Mouse (Mus musculus): ENCODE data around the gene Nr1d1. TPM values are rescaled to one million over a fixed set of nuclear protein-coding genes. Genes with fewer than 3 reads are reported as not detected.

Gene Nr1d1
- total and polyA plus RNA-seq, 3 experiments, result 0.75 to 2.3 (median 0.93) TPM

DNA sequence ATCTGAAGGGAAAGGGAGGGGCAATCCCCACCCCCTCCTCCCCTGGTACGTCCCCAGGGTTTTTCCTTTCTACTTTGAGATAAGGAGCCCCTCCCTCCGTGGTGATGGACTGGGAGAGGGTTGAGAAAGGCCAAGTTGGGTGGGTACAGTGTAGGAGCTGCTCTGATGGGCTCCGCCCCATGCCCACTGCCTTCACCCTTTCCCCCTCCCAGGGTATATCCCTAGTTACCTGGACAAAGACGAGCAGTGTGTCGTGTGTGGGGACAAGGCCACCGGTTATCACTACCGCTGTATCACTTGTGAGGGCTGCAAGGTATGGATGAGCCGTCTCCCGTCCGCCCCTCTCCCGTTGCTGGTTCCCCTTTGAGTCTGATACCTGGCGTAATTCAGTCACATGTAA, 18.4 kb downstream of the Nr1d1 start:
- peaks cover 85% of the 10 kb centered on the region for H3K36me3 ChIP-seq (replicated peaks)

GRCm38 (mm10) chr11:98755726-98756380, 19.3 kb downstream of the Nr1d1 start:
- ATAC-seq (ENCODE audit: extremely low read depth, insufficient number of reproducible peaks, low FRiP score, poor library complexity, severe bottlenecking) (no peak), DNase-seq (ENCODE audit: low spot score) (no peak)
- H3K9me3 ChIP-seq (replicated peaks), result peaks cover 3% of the 10 kb centered on the region; the same call in 1 of the 2 replicates
- peaks cover 66% of the 10 kb centered on the region for H3K4me1 ChIP-seq (ENCODE audit: insufficient read depth, low read depth, low read length)
- no peaks in the 10 kb centered on the region for H3K27me3 ChIP-seq (ENCODE audit: insufficient read depth, low read length)
- TF ChIP-seq GATA2 (IDR thresholded peaks at IDR 0.05; ENCODE audit: borderline replicate concordance, low read depth, low read length) (no peak), TAL1 (conservative IDR thresholded peaks at IDR 0.05; ENCODE audit: low read depth, low read length) (peak; percentile 39; the same call in 1 of the 2 replicates)
- peak overlapping the region; percentile 49; the same call in 1 of the 2 replicates for H3K4me3 ChIP-seq (ENCODE audit: low read depth, low read length)
- H3K36me3 ChIP-seq (replicated peaks), result peaks cover 77% of the 10 kb centered on the region

More for the DNA sequence above, 18.4 kb downstream of the Nr1d1 start:
- ATAC-seq (ENCODE audit: extremely low read depth, insufficient number of reproducible peaks, low FRiP score, poor library complexity, severe bottlenecking), result no peak
- Histone ChIP-seq H3K9me3 (replicated peaks) (peaks cover 3% of the 10 kb centered on the region; the same call in 1 of the 2 replicates), H3K27me3 (ENCODE audit: insufficient read depth, low read length) (no peaks in the 10 kb centered on the region), H3K4me3 (ENCODE audit: low read depth, low read length) (no peak overlapping the region), H3K4me1 (ENCODE audit: insufficient read depth, low read depth, low read length) (peaks cover 59% of the 10 kb centered on the region)
- TF ChIP-seq TAL1 (conservative IDR thresholded peaks at IDR 0.05; ENCODE audit: low read depth, low read length), result no peak
- no peak for TF ChIP-seq GATA2 (IDR thresholded peaks at IDR 0.05; ENCODE audit: borderline replicate concordance, low read depth, low read length)
- TF ChIP-seq POLR2AphosphoS5 (IDR thresholded peaks at IDR 0.05; ENCODE audit: insufficient replicate concordance, low read depth, low read length), result no peak
- no peak for TF ChIP-seq GATA1 (IDR thresholded peaks at IDR 0.05; ENCODE audit: borderline replicate concordance, low read length)
- no peak for TF ChIP-seq CTCF (IDR thresholded peaks at IDR 0.05; ENCODE audit: low read depth, low read length)
- no peak for DNase-seq (ENCODE audit: low spot score)

DNA sequence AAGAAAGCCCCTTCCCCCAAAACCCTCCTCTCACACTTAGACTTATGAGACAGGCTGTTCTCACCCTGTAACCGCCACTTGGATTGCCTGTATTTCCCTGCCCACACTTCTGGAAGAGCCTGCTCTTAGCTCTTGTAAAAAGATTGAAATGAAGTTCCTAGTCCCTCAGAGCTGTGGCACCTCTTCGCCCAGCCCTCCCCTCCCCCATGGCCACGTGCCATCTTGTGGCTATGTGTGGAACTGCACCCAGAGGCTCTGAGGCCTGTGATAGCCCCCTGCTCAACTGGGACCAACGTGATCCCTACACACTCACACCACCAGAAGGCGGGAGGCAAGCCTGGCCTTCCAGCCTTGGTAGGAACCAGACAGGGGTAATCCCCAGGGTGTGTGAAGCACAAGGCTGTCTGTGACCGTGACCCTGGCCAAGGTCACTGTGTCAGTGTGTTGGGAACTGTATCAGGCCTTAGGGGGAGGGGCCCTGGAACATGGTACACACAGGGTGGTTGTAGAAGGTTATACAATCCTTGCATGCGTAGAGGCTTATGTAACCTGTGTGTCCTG, 20.4 kb downstream of the Nr1d1 start:
- DNase-seq (ENCODE audit: low spot score) (peak; percentile 64), ATAC-seq (ENCODE audit: extremely low read depth, insufficient number of reproducible peaks, low FRiP score, poor library complexity, severe bottlenecking) (no peak)
- H3K4me3 ChIP-seq (ENCODE audit: low read depth, low read length), result peak overlapping the region; percentile 44; the same call in 1 of the 2 replicates
- no peaks in the 10 kb centered on the region for H3K9me3 ChIP-seq (replicated peaks)
- TF ChIP-seq CTCF (IDR thresholded peaks at IDR 0.05; ENCODE audit: low read depth, low read length) (peak; percentile 99), GATA1 (IDR thresholded peaks at IDR 0.05; ENCODE audit: borderline replicate concordance, low read length) (no peak)
- H3K27me3 ChIP-seq (ENCODE audit: insufficient read depth, low read length), result no peaks in the 10 kb centered on the region
- H3K4me1 ChIP-seq (ENCODE audit: insufficient read depth, low read depth, low read length), result peaks cover 78% of the 10 kb centered on the region
- peaks cover 73% of the 10 kb centered on the region for H3K36me3 ChIP-seq (replicated peaks)

- H3K4me1 ChIP-seq (ENCODE audit: insufficient read depth, low read depth, low read length), result peaks cover 83% of the 10 kb centered on the region
- DNase-seq (ENCODE audit: low spot score), result no peak
- no peak for ATAC-seq (ENCODE audit: extremely low read depth, insufficient number of reproducible peaks, low FRiP score, poor library complexity, severe bottlenecking)
These were observed 20.9 kb downstream of the Nr1d1 start for GRCm38 (mm10) chr11:98754151-98754620.

GRCm38 (mm10) chr11:98753264-98753663, 21.9 kb downstream of the Nr1d1 start:
- DNase-seq (ENCODE audit: low spot score), result no peak
- H3K9me3 ChIP-seq (replicated peaks), result no peaks in the 10 kb centered on the region
- H3K4me1 ChIP-seq (ENCODE audit: insufficient read depth, low read depth, low read length), result peaks cover 92% of the 10 kb centered on the region
- ATAC-seq (ENCODE audit: extremely low read depth, insufficient number of reproducible peaks, low FRiP score, poor library complexity, severe bottlenecking), result no peak
- TF ChIP-seq POLR2AphosphoS5 (IDR thresholded peaks at IDR 0.05; ENCODE audit: insufficient replicate concordance, low read depth, low read length) (no peak), GATA1 (IDR thresholded peaks at IDR 0.05; ENCODE audit: borderline replicate concordance, low read length) (no peak), GATA2 (IDR thresholded peaks at IDR 0.05; ENCODE audit: borderline replicate concordance, low read depth, low read length) (no peak), CTCF (IDR thresholded peaks at IDR 0.05; ENCODE audit: low read depth, low read length) (no peak), TAL1 (conservative IDR thresholded peaks at IDR 0.05; ENCODE audit: low read depth, low read length) (no peak)
- H3K36me3 ChIP-seq (replicated peaks), result peaks cover 70% of the 10 kb centered on the region
- H3K27me3 ChIP-seq (ENCODE audit: insufficient read depth, low read length), result no peaks in the 10 kb centered on the region
- H3K4me3 ChIP-seq (ENCODE audit: low read depth, low read length), result no peak overlapping the region

More at GRCm38 (mm10) chr11:98754151-98754620, 20.9 kb downstream of the Nr1d1 start:
- Histone ChIP-seq H3K36me3 (replicated peaks) (peaks cover 73% of the 10 kb centered on the region), H3K4me3 (ENCODE audit: low read depth, low read length) (peak overlapping the region; percentile 25; the same call in 1 of the 2 replicates), H3K27me3 (ENCODE audit: insufficient read depth, low read length) (no peaks in the 10 kb centered on the region), H3K9me3 (replicated peaks) (no peaks in the 10 kb centered on the region)
- no peak for TF ChIP-seq POLR2AphosphoS5 (IDR thresholded peaks at IDR 0.05; ENCODE audit: insufficient replicate concordance, low read depth, low read length)
- no peak for TF ChIP-seq CTCF (IDR thresholded peaks at IDR 0.05; ENCODE audit: low read depth, low read length)
- no peak for TF ChIP-seq GATA2 (IDR thresholded peaks at IDR 0.05; ENCODE audit: borderline replicate concordance, low read depth, low read length)
- no peak for TF ChIP-seq GATA1 (IDR thresholded peaks at IDR 0.05; ENCODE audit: borderline replicate concordance, low read length)
- no peak for TF ChIP-seq TAL1 (conservative IDR thresholded peaks at IDR 0.05; ENCODE audit: low read depth, low read length)

- TF ChIP-seq GATA2 (IDR thresholded peaks at IDR 0.05; ENCODE audit: borderline replicate concordance, low read depth, low read length), result no peak
- no peak for TF ChIP-seq CTCF (IDR thresholded peaks at IDR 0.05; ENCODE audit: low read depth, low read length)
- TF ChIP-seq POLR2AphosphoS5 (IDR thresholded peaks at IDR 0.05; ENCODE audit: insufficient replicate concordance, low read depth, low read length), result no peak
- no peak for TF ChIP-seq GATA1 (IDR thresholded peaks at IDR 0.05; ENCODE audit: borderline replicate concordance, low read length)
- TF ChIP-seq TAL1 (conservative IDR thresholded peaks at IDR 0.05; ENCODE audit: low read depth, low read length), result no peak
- ATAC-seq (ENCODE audit: extremely low read depth, insufficient number of reproducible peaks, low FRiP score, poor library complexity, severe bottlenecking) (no peak), DNase-seq (ENCODE audit: low spot score) (no peak)
- no peak overlapping the region for H3K4me3 ChIP-seq (ENCODE audit: low read depth, low read length)
- H3K9me3 ChIP-seq (replicated peaks), result no peaks in the 10 kb centered on the region
- H3K36me3 ChIP-seq (replicated peaks), result peaks cover 65% of the 10 kb centered on the region
- peaks cover 97% of the 10 kb centered on the region for H3K4me1 ChIP-seq (ENCODE audit: insufficient read depth, low read depth, low read length)
- no peaks in the 10 kb centered on the region for H3K27me3 ChIP-seq (ENCODE audit: insufficient read depth, low read length)
These were observed 22.5 kb downstream of the Nr1d1 start for GRCm38 (mm10) chr11:98752562-98753140.
